39 mouse cellular contexts compared by ENCODE assay signal in the genomic region with DNA sequence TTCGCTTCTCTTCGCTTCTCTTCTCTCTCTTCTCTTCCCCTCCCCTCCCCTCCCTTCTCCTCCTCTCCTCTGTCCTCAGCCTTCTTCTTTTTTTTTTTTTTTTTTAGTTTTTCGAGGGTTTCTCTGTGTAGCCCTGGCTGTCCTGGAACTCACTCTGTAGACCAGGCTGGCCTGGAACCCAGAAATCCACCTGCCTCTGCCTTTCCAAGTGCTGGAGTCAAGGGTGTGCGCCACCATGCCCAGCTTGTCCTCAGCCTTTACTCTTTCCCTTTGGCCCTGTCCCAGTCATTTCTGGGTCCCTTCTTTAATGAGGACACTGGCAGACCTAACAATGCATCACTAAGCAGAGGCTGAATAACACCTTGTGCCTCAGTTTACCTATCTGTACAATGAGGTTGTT. TPM values are rescaled to one million over a fixed set of nuclear protein-coding genes. Genes with fewer than 3 reads are reported as not detected.
"Had no signal": no experiment of that assay in that cellular context is flagged by ENCODE, and none has a peak within 500 bp of the region (broad histone marks: within the 10 kb centered on the region; RNA-seq: fewer than 3 reads in every experiment).

A gene (minus strand): TSS at position 101 of the 400 bp plus-strand sequence.

- H3K9ac ChIP-seq: limb, embryonic 12.5 days; limb, embryonic 13.5 days; limb, embryonic 15.5 days; liver, embryonic 12.5 days; liver, embryonic 13.5 days; liver, embryonic 14.5 days; liver, embryonic 15.5 days; liver, postnatal 0 days; lung, embryonic 14.5 days; lung, embryonic 15.5 days; midbrain, embryonic 12.5 days; midbrain, embryonic 13.5 days; midbrain, embryonic 15.5 days; neural tube, embryonic 12.5 days had no signal

- H3K27ac ChIP-seq: limb, embryonic 10.5 days; limb, embryonic 12.5 days; limb, embryonic 13.5 days; limb, embryonic 15.5 days; liver, embryonic 12.5 days; liver, embryonic 13.5 days; liver, embryonic 14.5 days; liver, embryonic 15.5 days; lung, embryonic 15.5 days; macrophage; midbrain, embryonic 10.5 days; midbrain, embryonic 12.5 days; midbrain, embryonic 13.5 days; midbrain, embryonic 15.5 days; neural tube, embryonic 12.5 days had no signal

- DNase-seq: left cerebral cortex, postnatal 4 days; liver; liver, embryonic 13.5 days; liver, postnatal 0 days; lung, adult 18-20 months; lung, adult 2 months; lung, embryonic 14.5 days; lung, postnatal 10 days; lung, postnatal 14 days; lung, postnatal 36 days; lung, postnatal 4 days; midbrain, embryonic 14.5 days had no signal

- H3K9me3 ChIP-seq: limb, embryonic 10.5 days; limb, embryonic 12.5 days; limb, embryonic 13.5 days; limb, embryonic 15.5 days; liver, embryonic 12.5 days; liver, embryonic 13.5 days; liver, embryonic 15.5 days; lung, embryonic 15.5 days; megakaryocyte, embryonic 14.5 days; midbrain, embryonic 10.5 days; midbrain, embryonic 12.5 days; midbrain, embryonic 13.5 days; midbrain, embryonic 15.5 days; neural tube, embryonic 12.5 days had no signal

- H3K4me2 ChIP-seq: limb, embryonic 12.5 days; limb, embryonic 13.5 days; limb, embryonic 15.5 days; liver, embryonic 11.5 days; liver, embryonic 12.5 days; liver, embryonic 13.5 days; liver, embryonic 15.5 days; lung, embryonic 14.5 days; lung, embryonic 15.5 days; midbrain, embryonic 11.5 days; midbrain, embryonic 12.5 days; midbrain, embryonic 13.5 days; midbrain, embryonic 15.5 days; neural tube, embryonic 12.5 days had no signal

- ATAC-seq: liver, embryonic 12.5 days; liver, postnatal 0 days; lung, postnatal 0 days; midbrain, embryonic 13.5 days; midbrain, embryonic 15.5 days; midbrain, embryonic 16.5 days had no signal

- H3K4me1 ChIP-seq: limb, embryonic 10.5 days; limb, embryonic 12.5 days; limb, embryonic 13.5 days; limb, embryonic 15.5 days; liver, embryonic 12.5 days; lung, embryonic 15.5 days; midbrain, embryonic 10.5 days; midbrain, embryonic 12.5 days; midbrain, embryonic 13.5 days; midbrain, embryonic 15.5 days; neural tube, embryonic 12.5 days had no signal

- H3K36me3 ChIP-seq: limb, embryonic 10.5 days; limb, embryonic 12.5 days; limb, embryonic 13.5 days; limb, embryonic 15.5 days; liver, embryonic 12.5 days; liver, embryonic 13.5 days; liver, embryonic 15.5 days; lung, embryonic 15.5 days; midbrain, embryonic 10.5 days; midbrain, embryonic 12.5 days; midbrain, embryonic 13.5 days; midbrain, embryonic 15.5 days; neural tube, embryonic 12.5 days had no signal

- H3K27me3 ChIP-seq: limb, embryonic 13.5 days; liver, embryonic 12.5 days; liver, embryonic 13.5 days; liver, embryonic 15.5 days had no signal

- H3K4me3 ChIP-seq: limb, embryonic 10.5 days; limb, embryonic 12.5 days; limb, embryonic 13.5 days; limb, embryonic 15.5 days; liver, embryonic 12.5 days; liver, embryonic 13.5 days; liver, embryonic 15.5 days; lung, embryonic 15.5 days; megakaryocyte, embryonic 14.5 days; midbrain, embryonic 10.5 days; midbrain, embryonic 12.5 days; midbrain, embryonic 13.5 days; midbrain, embryonic 15.5 days; myocyte; neural tube, embryonic 12.5 days had no signal

RNA-seq across cellular contexts. Expression of the gene that starts here (rescaled TPM):
- polyA plus RNA-seq: limb, embryonic 10.5 days; limb, embryonic 11.5 days; limb, embryonic 12.5 days; limb, embryonic 13.5 days; limb, embryonic 14.5 days; limb, embryonic 15.5 days; liver, adult 2 months; liver, embryonic 11.5 days; liver, embryonic 12.5 days; liver, embryonic 13.5 days; liver, embryonic 14.5 days; liver, embryonic 15.5 days; liver, embryonic 16.5 days; liver, postnatal 0 days; lung, adult 2 months; lung, embryonic 14.5 days; lung, embryonic 15.5 days; lung, embryonic 16.5 days; lung, postnatal 0 days; macrophage; midbrain, embryonic 10.5 days; midbrain, embryonic 11.5 days; midbrain, embryonic 12.5 days; midbrain, embryonic 13.5 days; midbrain, embryonic 14.5 days; midbrain, embryonic 15.5 days; midbrain, embryonic 16.5 days; midbrain, postnatal 0 days; myocyte; neural tube, embryonic 11.5 days; neural tube, embryonic 12.5 days had no signal
